Mouse (Mus musculus) liver, embryonic 11.5 days (tissue): ENCODE measurements at regions not wholly inside any gene's neighbourhood (a gene's known extent, or its start where the extent isn't known, plus 50 kb on each side); places are given as distances from the start of the nearest gene placed in this dataset.

Source experiments
- ATAC-seq: fragments of 200-750 bp; cut with Nextera tagmentation; replicated peaks from 2 replicates; pipeline ENCODE4 v1.8.0; 2017; ENCODE audit warnings: moderate number of reproducible peaks, mild to moderate bottlenecking, moderate TSS enrichment, moderate library complexity; ENCODE audit not compliant: low FRiP score
- DNase-seq: peaks from one replicate; pipeline ENCODE4 v3.0.0-alpha.2; 2017; ENCODE audit warnings: low spot score
- H3K27ac ChIP-seq: fragments of 300-500 bp; sonication (generic); 2 replicates; pipeline ENCODE4 v1.5.1; 2014; ENCODE audit warnings: mild to moderate bottlenecking, low read depth, low read length, control low read depth
- H3K27me3 ChIP-seq: fragments of 300-500 bp; sonication (generic); replicated peaks from 2 replicates; pipeline ENCODE4 v1.6.1; 2014; ENCODE audit warnings: low read length, mixed read lengths; ENCODE audit not compliant: control insufficient read depth, insufficient read depth
- H3K36me3 ChIP-seq: fragments of 300-500 bp; sonication (generic); 2 replicates; pipeline ENCODE4 v1.6.1; 2014; ENCODE audit warnings: mild to moderate bottlenecking, low read length, moderate library complexity, mixed read lengths; ENCODE audit not compliant: control insufficient read depth, insufficient read depth
- H3K4me1 ChIP-seq: fragments of 300-500 bp; sonication (generic); replicated peaks from 2 replicates; pipeline ENCODE4 v1.6.1; 2014; ENCODE audit warnings: low read length, mixed read lengths; ENCODE audit not compliant: control insufficient read depth, insufficient read depth
- H3K4me2 ChIP-seq: fragments of 300-500 bp; sonication (generic); 2 replicates; pipeline ENCODE4 v1.6.1; 2014; ENCODE audit warnings: mild to moderate bottlenecking, control low read depth, moderate library complexity
- H3K4me3 ChIP-seq: fragments of 300-500 bp; sonication (generic); 2 replicates; pipeline ENCODE4 v1.5.1; 2014; ENCODE audit warnings: low read depth, low read length, control low read depth
- H3K9ac ChIP-seq: fragments of 300-500 bp; sonication (generic); 2 replicates; pipeline ENCODE4 v1.6.1; 2014; ENCODE audit warnings: low read depth, low read length, control low read depth
- H3K9me3 ChIP-seq: fragments of 300-500 bp; sonication (generic); 2 replicates; pipeline ENCODE4 v1.6.1; 2016; ENCODE audit warnings: low read length, inconsistent platforms, mixed read lengths; ENCODE audit not compliant: control insufficient read depth
- WGBS: fragments of 180-500 bp; shearing (Covaris S2); extraction: QIAGEN DNeasy Blood & Tissue Kit; methylation state at CpG from one replicate; pipeline ENCODE4 v1.1.7; 2014; 5-methylcytosine and 5-hydroxymethylcytosine counted together

DNA sequence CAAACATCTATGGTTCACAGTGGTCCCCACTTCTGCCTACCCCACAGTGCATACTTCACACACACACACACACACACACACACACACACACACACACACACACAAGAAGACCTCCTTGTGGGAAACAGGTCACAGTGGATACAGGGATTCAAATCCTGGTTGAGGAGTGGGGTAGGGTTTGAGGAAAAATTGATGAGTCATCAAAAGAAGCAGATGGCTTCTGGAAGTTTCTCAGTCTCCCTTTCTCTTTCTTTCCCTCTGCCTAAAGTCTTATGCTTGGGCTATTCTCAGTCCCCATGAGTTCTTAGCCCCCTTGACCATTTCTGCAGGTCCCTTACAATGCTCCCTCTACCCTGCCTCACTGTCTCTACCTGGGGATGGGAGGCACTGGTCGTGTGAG is 56.4 kb downstream of the Rassf10 start:
- no peak overlapping the region for H3K4me2 ChIP-seq
- H3K4me3 ChIP-seq: no peak overlapping the region
- H3K36me3 ChIP-seq: no peaks in the 10 kb centered on the region
- ATAC-seq: no peak
- H3K27me3 ChIP-seq: peaks cover 3% of the 10 kb centered on the region; the same call in 1 of the 2 replicates
- H3K9ac ChIP-seq: no peak overlapping the region
- no peak overlapping the region for H3K27ac ChIP-seq
- no peaks in the 10 kb centered on the region for H3K9me3 ChIP-seq
- DNase-seq: no peak
- no peaks in the 10 kb centered on the region for H3K4me1 ChIP-seq
- WGBS: 85% methylated on average over 1 of the region's 1 CpGs

DNA sequence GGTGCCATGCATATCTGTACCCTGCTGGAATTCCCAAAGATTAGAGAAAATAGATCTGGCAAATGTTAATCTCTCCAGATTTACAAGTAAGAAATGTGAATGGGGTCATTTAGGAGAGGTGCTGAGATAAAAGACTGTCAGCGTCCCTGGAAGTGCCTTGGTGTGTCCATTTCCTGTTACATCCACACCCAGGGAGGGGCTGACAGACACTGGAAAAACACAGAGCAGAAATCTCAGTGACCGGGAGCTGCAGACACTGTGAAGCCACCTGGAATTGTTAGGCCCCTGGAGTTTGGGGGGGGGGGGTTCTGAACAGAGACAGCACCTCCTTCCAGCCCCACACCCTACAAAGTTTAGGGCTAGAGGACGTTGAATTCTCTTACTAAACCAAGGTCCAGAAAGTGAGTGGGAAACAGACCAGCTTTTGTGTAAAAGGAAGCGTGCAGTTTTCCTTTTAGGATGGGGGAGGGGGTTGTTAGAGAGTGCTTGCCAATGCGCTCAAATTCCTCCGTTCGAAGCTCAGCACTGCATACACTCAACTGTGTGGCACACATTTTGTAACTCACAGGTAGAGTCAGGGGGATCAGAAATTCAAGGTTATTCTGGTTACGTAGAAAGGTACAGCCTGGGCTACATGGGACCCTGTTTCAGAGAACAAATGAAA is 63.5 kb downstream of the Rassf10 start:
- Histone ChIP-seq H3K9ac (no peak overlapping the region), H3K9me3 (no peaks in the 10 kb centered on the region), H3K4me1 (no peaks in the 10 kb centered on the region), H3K27me3 (no peaks in the 10 kb centered on the region; the same call in 1 of the 2 replicates), H3K4me3 (no peak overlapping the region), H3K27ac (no peak overlapping the region), H3K36me3 (no peaks in the 10 kb centered on the region), H3K4me2 (no peak overlapping the region)
- ATAC-seq (no peak), DNase-seq (no peak)
- WGBS: 41% methylated on average over 8 of the region's 8 CpGs

DNA sequence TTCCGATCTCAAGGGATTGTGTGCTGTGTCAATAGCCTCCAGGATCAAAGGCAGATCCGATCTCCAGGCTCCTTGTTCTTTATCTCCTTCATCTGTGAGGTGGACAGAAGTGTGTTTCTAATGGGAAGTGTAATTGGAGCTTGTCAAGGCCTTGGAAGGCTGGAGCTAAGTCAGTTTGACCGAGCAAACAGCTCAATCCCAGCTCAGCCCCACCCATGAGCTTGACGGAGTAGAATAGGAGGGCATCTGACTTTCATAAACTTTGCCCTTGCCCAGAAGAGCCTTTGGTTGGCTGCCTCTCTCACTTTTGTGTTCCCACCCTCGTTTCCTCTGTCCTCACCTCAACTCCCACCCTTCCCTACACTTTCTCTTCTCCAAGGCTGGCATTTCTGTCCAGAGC is 67.7 kb downstream of the Rassf10 start:
- ATAC-seq: no peak
- H3K36me3 ChIP-seq: no peaks in the 10 kb centered on the region
- WGBS: 46% methylated on average over 5 of the region's 5 CpGs
- H3K9ac ChIP-seq: no peak overlapping the region
- no peak overlapping the region for H3K27ac ChIP-seq
- H3K9me3 ChIP-seq: no peaks in the 10 kb centered on the region
- no peak overlapping the region for H3K4me3 ChIP-seq
- no peaks in the 10 kb centered on the region for H3K4me1 ChIP-seq
- no peaks in the 10 kb centered on the region for H3K27me3 ChIP-seq
- DNase-seq: no peak
- no peak overlapping the region for H3K4me2 ChIP-seq

DNA sequence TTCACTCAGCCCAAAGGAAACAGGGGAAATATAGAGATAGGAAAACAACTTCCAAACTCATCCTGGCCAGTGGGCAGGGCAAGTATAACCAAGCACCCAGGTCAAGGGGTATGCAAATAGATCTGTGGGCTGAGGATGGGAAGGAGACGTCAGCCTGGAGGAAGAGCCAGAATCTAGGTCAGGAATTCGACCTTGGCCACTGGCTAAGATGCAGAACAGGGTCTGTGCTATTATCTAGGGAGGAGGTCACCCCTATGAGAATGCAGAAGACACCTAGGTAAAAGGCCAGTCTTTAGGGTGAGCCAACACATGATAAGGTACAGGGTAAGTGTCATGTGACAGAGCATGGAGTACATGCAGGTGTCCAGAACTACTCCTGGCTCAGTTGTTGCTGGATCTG is 68.8 kb downstream of the Rassf10 start:
- ATAC-seq: no peak
- no peaks in the 10 kb centered on the region for H3K27me3 ChIP-seq
- no peak overlapping the region for H3K4me2 ChIP-seq
- H3K9ac ChIP-seq: no peak overlapping the region
- no peak overlapping the region for H3K4me3 ChIP-seq
- 25% methylated on average over 2 of the region's 2 CpGs for WGBS
- H3K36me3 ChIP-seq: no peaks in the 10 kb centered on the region
- no peaks in the 10 kb centered on the region for H3K9me3 ChIP-seq
- DNase-seq: no peak
- no peak overlapping the region for H3K27ac ChIP-seq
- no peaks in the 10 kb centered on the region for H3K4me1 ChIP-seq

DNA sequence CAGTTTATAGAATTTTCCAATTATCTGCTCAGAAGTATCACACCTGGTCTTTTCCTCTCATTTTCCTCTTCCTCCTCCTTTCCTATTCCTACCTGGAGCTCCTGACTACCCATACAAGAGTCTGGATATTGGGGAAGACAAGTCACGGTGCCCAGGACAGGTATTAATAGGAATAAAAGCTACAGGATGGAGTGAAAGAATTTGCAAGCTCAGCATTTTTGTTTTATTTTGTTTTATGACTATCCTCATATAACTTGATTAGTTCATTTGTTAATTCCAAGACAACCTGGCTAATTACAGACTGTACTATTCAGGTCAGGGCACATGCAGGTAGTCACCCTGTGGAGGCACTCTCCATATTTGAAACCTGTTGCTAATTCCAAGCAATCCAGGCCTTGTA is 72.0 kb downstream of the Rassf10 start:
- H3K9me3 ChIP-seq: no peaks in the 10 kb centered on the region
- 79% methylated on average over 1 of the region's 1 CpGs for WGBS
- H3K27me3 ChIP-seq: no peaks in the 10 kb centered on the region
- no peaks in the 10 kb centered on the region for H3K36me3 ChIP-seq
- H3K4me1 ChIP-seq: no peaks in the 10 kb centered on the region
- H3K4me2 ChIP-seq: no peak overlapping the region
- H3K9ac ChIP-seq: no peak overlapping the region
- no peak overlapping the region for H3K4me3 ChIP-seq
- H3K27ac ChIP-seq: no peak overlapping the region
- DNase-seq: no peak
- no peak for ATAC-seq

DNA sequence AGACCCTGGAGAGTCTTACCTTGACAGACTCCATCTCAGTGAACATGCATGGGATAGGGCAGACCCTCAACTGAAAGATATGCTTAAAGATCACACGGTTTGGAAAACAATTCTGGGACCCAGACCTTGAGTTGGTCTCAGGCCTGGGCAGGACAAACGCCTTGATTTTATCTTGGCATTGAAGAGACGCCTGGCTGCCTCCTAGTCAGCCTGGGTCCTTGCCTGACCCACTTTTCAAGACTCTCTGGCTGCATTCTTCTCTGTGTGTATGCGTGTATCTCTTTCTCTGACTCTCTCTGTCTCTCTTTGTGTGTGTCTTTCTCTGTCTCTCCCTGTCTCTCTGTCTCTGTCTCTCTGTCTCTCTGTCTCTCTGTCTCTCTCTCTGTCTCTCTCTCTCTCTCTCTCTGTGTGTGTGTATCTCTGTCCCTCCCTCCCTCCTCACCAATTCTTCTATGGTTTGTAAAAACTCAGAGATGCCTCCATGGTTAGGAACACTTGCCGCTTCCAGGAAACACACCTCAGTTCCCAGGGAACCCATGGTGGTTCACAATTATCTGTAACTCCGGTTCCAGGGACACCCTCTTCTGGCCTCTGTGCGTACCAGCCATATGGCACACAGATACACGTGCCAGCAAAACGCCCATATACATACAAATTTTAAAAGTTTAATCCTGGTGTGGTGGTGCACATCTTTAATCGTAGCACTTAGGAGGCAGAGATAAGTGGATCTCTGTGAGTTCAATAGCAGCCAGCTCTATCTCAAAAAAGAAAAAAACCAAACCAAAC is 72.7 kb downstream of the Rassf10 start:
- Histone ChIP-seq H3K9me3 (no peaks in the 10 kb centered on the region), H3K9ac (no peak overlapping the region), H3K27me3 (no peaks in the 10 kb centered on the region), H3K4me2 (no peak overlapping the region), H3K36me3 (no peaks in the 10 kb centered on the region), H3K4me3 (no peak overlapping the region), H3K4me1 (no peaks in the 10 kb centered on the region), H3K27ac (no peak overlapping the region)
- DNase-seq (no peak), ATAC-seq (no peak)
- WGBS: 73% methylated on average over 10 of the region's 10 CpGs

DNA sequence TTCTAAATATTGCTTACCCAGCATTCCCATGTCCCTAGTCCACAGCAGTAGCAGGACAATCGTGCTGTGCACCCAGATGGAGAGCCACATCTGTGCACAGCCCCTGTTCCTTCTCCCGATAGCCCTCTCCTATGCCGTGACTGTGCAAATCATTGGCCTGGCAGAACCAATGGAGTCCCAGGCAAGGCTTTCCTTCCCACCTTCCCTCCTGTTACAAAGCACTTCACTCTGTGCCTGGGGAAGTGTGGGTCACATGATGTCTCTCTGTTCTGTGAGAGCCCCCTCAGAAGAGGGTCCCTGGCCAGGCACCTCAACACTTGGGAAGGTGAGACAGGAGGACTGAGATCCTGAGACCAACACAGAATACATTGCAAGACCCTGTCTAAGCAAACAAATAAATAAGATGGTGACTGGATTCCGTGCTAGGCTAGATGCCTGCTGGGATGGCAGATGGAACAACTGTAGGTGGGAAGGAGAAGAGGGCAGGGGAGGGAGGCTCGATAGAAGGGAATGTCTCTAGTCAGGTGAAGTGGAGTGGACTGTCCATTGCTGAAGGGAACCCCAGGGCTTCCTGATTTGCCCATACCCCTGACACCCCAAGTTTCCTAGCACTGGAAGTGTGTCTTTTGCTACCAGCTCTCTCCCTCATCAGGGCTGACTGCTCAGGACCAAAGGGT is 73.5 kb downstream of the Rassf10 start:
- DNase-seq (no peak), ATAC-seq (no peak)
- Histone ChIP-seq H3K4me2 (no peak overlapping the region), H3K27ac (no peak overlapping the region), H3K9me3 (no peaks in the 10 kb centered on the region), H3K4me1 (no peaks in the 10 kb centered on the region), H3K36me3 (no peaks in the 10 kb centered on the region), H3K27me3 (no peaks in the 10 kb centered on the region), H3K4me3 (no peak overlapping the region), H3K9ac (no peak overlapping the region)
- WGBS: 70% methylated on average over 5 of the region's 5 CpGs

DNA sequence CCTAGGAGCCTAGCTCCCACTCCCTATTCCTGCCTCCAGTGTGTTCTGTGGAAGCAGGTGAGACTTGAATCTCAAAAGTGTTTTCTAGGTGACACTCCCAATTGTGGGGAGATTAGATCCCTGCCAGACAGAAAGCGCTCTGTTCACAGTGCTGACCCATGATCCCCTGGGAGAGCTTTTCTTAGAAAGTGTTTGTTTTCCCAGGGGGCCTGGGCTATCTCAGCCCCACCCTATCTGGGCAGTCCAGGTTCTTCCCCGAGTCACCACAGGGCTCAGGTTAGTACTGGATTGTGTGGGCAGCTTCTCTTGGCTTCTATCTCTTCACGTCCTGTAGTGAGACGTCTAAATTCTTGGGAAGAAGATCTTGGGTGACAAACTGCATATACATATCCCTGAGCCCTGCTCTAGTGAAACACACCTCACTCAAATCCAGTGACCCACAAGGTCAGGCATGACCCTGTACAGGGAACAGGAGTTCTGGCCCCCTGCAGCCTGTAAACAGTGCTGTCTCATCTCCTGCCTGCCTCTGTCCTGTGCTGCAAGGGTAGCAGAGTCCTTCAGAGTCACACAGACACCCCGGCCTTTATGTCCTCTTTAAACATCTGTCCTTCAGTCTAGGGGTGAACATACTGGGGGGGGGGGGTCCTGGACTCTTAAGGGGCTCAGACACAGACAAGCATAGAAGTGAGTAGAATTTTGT is 76.4 kb downstream of the Rassf10 start:
- no peak overlapping the region for H3K9ac ChIP-seq
- no peaks in the 10 kb centered on the region for H3K9me3 ChIP-seq
- H3K27ac ChIP-seq: no peak overlapping the region
- H3K4me1 ChIP-seq: no peaks in the 10 kb centered on the region
- no peaks in the 10 kb centered on the region for H3K27me3 ChIP-seq
- no peak overlapping the region for H3K4me2 ChIP-seq
- 38% methylated on average over 5 of the region's 5 CpGs for WGBS
- DNase-seq (no peak), ATAC-seq (no peak)
- no peak overlapping the region for H3K4me3 ChIP-seq
- H3K36me3 ChIP-seq: no peaks in the 10 kb centered on the region
